Mouse (Mus musculus): ENCODE measurements around the gene Tada2b.

Tada2b gene

DNA sequence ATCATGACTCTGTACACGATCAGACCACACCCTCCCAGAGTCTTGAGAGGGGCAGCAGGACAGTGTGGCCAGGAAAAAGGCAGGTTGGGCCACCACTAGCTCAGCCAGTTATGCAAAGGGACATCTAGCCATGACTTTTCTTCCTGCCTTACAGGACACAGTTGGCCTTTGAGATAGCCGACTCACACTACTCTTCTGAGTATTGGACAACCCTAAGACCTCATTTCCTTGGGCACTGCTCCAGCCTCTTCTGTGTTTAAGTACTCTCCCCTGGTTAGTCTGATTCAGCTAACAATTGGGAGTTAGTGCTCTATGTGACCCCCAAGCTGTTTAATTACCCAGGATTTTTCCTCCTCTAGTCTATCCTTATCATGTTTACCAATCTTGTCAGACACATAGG lies 4.3 kb downstream of the Tada2b start:
- no peak for DNase-seq (ENCODE audit: low spot score)

DNA sequence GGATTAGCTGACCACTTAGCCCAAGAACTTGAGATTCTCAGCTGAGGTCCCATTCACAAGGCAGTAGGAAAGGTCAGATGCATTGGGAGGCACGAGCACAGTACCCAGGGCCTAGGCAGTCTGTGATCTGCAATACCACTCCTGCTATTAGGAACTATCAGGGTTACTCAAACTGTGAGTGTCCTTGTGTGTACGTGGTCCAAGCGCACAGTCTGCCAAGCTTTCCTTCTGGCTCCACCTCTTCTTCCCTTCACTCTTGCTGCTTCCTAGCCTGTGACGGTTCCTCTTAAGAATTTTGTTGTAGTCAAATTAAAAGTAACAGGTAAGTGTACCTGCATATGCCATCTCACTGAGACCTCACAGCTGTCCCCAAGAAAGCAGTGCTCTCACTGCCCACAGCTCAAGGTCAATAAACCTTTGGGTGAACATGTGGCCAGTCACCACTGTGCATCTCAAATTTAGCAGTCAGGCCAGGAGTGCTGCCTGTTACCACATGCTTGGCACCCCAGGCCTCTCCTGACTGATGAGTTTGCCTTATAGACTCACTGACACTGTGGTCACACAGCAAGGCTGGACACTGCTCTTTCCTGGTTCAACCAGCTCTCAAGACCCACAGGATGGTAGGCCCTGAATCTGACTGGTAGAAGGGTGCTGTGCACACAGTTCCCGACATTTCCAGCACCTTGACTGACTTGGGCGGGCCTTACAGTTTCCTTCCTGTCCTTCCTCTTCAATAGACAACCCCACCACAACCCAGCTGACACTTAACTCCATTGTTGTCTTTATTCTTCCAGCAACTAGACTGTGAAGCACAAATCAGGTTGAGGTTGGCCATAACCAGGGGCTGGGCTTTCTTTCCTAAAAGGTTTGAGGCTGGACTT lies 5.3 kb downstream of the Tada2b start:
- no peak for DNase-seq (ENCODE audit: low spot score)

DNA sequence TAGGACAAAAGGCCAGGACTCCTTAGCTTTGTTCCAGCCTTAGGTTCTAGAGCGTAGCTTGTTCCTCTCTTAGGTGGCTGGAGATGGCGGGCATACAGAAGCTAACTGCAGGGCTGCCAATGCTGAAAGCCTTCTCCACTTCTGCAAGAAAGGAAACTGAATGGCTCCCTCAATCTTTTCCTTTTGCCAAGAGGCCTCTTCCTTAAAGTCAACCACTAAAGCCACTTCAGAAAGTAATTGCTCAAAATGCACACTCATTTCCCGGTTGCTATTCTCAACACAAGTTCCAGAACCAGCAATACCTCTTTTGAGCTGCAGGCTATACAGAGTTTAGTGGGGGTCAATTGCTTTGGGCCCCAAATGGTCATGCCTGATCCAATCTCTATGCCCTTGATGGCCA lies 6.6 kb downstream of the Tada2b start:
- no peak for DNase-seq (ENCODE audit: low spot score)

DNA sequence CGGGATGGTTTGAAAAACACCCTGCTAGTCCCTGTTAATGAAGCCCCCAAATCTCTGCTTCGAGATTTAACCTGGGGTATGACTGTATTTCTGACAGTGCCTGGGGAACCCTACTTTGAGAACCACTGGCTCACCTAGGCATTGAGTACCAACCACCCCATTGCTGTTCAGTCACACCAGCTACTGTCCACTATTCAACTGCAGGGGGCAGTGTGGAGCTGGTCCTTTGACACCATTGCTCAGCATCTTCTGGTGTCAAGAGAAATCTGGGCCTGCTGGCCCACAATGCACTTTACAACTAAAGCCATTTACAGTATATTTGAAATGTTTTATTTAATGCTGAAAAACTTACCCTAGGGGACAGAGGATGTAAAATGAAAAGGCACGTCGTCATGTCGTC lies 9.8 kb downstream of the Tada2b start:
- no peak for DNase-seq (ENCODE audit: low spot score)

DNA sequence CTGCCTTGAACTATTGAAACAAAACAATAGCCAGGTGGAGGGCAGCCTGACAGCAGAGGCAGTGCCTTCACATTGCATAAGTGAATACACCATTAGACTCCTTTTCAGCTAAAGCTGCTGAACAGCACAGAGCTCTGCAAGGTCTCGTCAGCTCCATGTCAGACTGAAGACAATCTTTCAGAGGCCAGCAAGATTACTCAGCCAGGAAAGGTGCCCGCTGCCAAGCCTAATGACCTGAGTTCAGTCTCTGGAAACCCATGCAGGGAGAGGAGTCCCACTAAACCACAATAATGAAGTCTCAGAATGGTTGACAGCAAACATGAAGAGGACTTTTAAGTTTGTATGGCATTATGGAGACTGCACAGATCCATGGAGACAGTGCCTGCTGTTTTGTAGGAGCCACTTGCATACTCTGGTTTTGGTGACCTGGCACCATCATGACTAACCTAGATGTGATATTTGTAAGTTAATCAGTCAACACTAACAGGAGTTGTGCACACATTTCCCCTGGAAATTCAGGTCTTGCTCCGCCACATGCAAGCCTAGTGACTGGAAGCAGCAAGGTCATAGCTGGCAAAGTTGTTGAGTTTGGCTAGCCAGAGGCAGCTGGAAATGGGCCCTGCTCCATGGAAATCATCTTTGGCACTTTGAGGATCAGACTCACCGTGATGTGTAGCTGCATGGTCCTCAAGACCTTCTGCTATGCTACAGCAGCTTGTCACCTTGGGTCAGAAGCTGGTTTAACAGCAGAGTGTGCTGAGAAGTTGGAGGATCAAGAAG lies 11.0 kb downstream of the Tada2b start:
- no peak for DNase-seq (ENCODE audit: low spot score)

DNA sequence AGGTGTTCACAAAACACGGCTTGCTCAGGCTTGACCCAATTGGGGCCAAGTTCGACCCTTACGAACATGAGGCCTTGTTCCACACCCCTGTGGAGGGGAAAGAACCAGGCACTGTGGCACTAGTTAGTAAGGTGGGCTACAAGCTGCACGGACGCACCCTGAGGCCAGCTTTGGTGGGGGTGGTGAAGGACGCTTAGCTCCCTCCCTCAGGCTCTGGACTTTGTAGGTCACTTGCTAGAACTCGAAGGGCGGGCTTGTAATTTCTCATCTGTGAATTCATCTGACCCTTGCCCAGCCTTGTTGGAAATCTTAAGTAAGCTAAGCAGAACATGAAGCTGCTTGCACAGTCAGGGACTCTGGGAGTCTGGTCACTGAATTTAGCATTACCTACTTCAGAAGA lies 12.9 kb downstream of the Tada2b start:
- no peak for DNase-seq (ENCODE audit: low spot score)

DNA sequence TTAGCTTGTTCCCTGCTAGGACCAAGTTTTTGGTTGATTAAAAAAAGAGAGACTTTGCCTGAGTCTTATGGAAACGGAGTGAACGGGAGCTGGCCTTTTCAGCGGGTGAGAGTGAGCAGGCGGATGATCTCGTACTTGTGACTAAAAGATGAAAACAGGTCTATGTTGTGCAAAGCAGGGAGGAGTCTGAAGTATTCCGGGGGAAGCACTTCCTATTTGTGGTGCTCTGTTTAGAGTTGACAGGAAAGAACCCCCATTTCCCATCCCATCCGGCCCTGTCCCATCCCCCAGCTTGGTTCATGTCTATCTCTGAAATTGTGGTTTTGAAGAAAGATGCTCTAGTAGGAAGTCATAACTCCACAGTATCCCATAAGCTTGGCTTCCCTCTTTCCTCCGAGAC lies 18.2 kb downstream of the Tada2b start:
- no peak for DNase-seq (ENCODE audit: low spot score)

DNA sequence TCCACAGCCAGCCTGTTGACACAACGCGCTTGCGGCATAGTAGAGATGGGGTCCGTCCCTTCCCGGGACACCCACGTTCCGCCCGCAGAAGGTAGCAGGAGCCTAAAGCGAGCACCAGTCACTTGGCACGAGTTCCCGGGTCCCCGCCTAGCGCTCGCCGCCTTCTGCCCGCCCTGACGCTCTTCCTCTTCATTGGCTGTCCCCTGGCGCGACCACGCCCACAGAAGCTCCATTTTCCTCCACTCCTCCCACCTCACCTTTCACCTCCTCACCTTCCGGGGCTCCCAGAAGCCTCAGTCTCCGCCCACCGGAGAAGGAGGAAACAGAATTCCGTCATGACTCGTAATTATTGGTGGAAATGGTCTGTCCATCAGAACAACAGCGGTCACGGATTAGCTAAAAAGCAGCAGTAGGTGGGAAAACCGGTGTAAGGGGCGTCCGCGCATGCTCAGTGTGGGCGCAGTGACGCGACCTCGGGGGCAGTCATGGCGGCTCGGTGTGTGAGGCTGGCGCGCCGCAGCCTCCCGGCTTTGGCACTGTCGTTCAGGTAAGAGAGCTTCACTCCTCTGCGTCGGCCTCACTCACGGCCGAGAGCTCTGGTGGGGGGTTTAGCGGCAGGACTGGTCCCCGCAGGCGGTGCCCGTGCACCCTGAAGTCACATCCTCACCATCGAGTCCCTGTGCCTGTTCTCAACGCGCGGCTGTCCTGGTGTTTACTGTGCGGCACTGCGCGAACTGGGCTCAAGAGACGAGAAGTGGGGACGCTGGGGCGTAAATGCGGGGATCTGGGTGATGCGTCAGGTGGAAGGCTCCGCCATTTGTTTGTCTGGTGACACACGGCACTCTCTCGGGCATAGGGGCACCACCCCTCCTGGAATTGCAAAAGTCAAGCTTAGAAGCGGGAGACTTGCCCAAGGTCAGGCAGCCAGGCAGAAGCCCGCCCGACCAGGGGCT lies 19.1 kb downstream of the Tada2b start, which contains the start of gene Grpel1:
Grpel1 (plus strand) TSS at position 290 of the 953 bp plus-strand sequence.
- DNase-seq (ENCODE audit: low spot score): peak; percentile 100

DNA sequence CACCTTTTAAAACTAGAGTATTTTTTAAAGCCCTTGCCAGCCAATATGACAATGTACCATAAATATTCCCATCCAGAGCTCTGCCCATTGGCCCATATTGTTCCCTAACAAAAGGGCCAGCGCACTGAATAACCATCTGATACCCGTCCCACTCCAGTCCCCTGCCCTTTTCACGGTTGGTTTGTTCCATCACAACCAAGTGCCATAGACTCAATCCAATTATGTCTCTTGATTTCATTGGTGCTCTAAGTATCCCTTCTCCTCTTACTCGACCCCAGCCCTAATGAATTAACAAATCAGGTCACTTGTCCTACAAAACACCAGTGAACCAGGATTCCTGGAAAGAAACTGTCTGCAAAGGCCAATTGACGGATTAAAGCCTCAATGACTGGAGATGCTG lies 20.7 kb downstream of the Tada2b start:
- no peak for DNase-seq (ENCODE audit: low spot score)

DNA sequence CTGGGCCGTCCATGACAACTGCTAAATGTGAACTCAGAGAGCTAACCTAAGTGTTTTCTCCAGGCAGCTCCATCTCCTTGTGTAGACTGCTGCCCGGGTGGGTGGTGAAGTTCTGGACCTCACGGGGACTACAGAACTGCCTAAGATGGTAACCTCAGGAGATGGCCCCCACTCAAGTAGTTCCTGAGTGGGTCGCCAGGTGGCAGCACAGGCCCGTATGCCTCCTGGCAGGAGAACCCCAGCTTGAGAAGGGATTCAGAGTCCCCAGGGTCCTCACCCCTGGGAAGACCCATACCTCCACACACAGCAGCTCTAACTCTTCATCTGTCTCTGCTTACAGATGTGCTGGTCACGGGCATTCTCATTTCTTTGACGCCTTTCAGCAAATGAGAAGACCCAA lies 21.3 kb downstream of the Tada2b start:
- peak; percentile 27 for DNase-seq (ENCODE audit: low spot score)

DNA sequence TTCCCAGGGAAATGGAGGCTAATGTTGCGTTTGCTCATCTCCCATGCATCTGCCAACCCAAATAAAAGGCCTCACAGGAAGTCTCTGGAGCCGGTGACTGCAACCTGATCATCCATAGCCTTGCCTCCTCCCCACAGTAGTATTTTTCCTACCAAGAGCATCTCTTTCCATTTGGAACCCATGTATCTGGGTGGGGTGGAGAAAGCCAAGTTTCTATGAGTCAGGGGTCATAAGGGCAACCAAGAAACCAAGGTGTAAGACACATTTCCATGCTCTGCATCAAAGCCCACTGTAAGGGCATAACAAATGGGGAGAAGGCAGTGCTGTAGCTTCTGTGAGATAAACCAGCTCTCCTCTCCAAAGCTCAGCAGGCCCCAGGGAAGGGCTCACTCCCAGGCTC lies 22.9 kb downstream of the Tada2b start:
- DNase-seq (ENCODE audit: low spot score): no peak

DNA sequence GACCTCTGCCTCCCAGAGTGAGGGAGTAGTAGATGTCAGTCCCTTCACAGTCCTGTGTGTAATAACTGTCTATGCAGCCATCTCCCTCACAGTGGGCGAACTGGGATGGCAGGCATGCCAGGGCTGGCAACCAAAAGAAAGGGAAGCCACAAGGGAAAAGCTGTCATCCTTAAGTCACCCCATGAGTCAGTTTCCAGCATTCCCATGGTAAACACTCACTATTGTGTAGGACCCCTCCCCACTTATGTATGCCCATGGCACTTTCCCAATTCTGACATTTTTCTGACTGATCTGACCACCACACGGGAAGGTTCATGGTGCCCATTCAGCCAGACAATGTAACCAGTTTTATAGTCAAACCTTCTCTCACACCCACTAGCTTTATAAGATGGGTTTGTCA lies 23.4 kb downstream of the Tada2b start:
- no peak for DNase-seq (ENCODE audit: low spot score)

DNA sequence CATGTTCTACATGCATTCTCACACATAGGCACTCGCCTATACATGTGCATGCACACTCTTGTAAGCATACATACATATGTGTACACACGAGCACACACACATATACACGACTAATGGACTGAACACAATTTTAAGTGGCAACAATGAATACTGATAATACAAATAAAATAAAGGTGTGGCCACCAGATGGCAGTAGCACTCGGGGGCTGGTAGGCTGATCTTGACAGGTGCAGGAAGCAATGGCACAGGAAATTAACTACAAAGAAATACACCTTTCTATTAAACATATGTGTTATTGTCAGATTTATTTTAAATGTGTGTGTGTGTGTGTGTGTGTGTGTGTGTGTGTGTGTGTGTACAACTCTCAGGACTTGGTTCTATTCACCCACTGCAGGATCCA lies 25.2 kb downstream of the Tada2b start:
- DNase-seq (ENCODE audit: low spot score): no peak

DNA sequence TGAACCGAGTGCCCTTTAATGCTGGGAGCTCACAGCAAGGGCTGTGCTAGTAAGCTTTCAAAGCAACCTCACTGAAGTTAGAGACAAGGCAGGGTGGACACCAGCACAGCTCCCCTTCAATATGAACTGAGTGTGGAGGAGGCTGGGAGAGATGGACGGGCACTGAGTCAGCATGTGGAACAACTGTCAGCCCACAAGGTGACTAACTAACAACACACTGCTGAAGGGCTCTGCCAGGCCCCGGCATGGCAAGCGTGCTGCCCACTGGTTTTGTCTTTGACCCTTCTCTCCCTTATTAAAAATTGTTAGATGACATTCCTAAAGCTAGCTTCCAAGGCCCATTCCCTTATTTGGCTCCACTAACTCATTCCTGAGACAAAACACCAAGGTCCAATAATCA lies 26.4 kb downstream of the Tada2b start:
- DNase-seq (ENCODE audit: low spot score): no peak

DNA sequence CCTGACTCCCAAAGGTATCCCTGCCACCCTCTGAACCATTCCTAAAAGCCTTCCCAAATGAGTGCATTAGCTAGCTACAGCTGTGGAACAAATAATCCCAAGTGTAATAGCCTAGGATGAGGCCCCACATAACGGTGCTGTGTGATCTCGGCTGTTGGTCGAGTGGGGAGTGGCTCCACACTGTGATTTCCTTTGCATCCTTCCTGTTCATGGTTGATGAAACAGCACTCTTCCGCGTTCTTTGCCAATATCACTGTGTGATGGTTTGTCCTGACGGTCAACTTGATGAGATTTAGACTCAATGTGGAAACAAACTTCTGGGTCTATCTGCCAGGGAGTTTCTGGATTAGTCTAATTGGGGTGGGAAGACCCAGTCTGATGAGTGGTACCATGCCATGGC lies 31.3 kb downstream of the Tada2b start:
- no peak for DNase-seq (ENCODE audit: low spot score)

DNA sequence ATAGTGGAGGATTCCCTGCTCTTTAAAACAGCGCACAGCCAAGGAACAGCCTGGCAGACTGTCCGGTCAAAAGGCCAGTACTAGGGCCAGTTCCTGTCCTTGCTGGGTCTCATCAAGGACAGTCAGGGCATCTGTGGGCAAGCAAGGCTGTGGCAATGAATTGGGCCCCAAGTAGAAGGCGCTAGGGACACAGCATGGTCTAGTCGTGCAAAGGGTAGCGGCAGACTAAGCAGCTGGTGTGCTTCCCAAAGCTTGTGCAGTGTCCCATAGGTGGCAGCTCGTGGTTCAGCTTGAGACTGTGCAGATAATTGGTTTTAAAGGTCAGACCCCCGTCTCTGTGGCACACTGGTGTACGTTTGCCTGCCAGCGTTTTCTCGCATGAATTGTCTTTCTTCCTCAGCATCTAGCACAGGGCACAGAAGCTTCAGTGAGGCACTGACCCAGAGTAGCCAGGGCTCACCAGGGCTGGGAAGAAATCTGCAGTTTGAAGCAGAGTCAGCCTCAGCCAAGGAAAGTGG lies 32.2 kb downstream of the Tada2b start:
- no peak for DNase-seq (ENCODE audit: low spot score)

DNA sequence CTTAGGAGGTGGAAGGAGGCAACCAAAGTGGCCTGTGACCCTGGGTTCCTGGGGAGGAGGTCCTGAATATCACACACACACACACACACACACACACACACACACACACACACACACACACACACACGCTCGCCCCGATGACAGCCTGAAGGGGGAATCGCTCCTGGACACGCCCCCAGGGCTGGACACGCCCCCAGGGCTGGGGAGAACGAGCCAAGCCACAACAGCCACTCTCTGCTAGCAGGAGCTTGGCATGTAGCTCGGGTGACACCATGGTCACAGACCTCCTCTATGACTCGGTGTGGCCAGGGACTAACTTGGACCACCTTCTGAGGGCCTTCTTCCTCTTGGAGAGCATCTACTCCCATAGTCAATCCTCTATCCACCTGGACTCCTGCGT lies 33.0 kb downstream of the Tada2b start:
- DNase-seq (ENCODE audit: low spot score): no peak

DNA sequence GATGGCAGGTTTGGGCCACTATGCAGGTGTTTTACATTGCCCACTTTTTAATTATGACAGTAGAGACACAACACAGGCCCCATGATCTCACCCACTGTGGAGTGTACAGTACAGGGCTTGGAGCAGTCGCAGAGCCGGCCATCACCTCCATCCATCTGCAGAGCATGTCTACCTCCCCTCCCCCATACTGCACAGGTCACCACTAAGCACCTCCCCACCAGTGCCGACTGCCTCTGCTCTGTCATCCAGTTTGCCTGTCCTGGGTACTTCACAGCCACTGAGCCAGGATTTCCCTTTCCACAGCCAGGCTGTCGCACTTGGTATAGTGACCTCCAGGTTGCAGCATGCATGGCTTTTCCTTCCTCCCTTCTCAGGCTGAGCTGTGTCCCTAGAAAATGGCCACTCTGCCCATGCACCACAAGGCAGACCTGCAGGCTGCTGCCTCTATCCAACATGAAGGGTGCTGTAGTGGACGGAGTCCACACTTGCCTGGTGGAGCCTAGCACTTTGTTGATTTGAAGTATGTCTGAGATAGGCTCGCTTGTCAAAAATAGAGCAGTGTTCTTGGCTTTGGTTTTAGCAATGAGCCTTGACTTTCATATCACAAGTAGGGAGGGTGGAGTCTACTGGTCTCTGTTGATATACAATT lies 34.3 kb downstream of the Tada2b start:
- no peak for DNase-seq (ENCODE audit: low spot score)

DNA sequence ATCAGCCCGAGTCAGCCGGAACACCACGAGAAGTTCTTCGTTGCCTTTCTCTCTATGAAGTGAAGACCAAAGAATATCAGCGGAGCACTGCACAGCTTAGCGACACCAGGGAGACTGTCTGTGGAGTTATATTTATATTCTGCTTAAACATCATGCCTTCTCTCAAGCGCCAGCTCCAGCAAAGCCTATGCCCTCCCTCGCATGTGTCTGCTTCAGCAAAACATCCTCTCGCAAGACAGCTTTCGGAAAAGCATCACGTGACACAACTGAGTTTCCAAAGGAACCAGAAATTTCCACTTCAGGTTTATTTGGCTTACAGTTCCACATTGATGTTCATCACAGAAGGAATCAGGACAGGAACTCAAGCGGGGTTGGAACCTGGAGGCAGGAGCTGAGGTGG lies 36.2 kb downstream of the Tada2b start:
- DNase-seq (ENCODE audit: low spot score): no peak

DNA sequence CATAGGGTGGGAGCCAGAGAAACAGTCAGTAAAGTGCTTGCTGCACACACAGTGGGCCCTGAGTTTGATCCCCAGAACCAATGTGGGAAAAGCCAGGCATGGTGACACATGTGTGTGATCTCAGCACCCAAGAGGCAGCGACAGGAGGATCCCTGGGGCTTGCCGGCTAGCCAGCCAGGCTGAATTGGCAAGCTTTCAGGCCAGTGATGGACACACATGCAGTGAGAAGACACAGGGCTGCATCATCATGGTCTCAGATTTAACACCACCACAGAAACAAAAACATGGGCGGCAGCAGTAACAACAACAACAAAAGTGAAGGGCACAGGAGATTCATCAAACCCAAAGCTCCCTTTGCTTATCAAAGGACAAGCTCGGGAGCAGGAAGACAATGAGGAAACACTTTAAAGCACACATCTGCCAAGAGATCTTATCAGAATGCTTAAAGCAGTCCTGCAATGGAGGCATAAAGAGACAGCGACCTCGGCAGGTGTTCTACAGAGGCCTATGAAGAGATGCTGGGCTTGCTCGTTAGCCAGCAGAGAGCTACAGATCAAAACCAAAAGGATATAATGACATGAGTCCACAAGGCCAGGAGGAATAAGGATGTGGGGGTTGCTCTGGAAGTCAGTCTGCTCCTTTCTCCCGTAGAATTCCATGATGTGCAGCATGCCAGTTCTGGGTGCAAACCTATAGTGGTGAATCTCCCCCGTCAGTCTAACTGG lies 37.8 kb downstream of the Tada2b start:
- no peak for DNase-seq (ENCODE audit: low spot score)

DNA sequence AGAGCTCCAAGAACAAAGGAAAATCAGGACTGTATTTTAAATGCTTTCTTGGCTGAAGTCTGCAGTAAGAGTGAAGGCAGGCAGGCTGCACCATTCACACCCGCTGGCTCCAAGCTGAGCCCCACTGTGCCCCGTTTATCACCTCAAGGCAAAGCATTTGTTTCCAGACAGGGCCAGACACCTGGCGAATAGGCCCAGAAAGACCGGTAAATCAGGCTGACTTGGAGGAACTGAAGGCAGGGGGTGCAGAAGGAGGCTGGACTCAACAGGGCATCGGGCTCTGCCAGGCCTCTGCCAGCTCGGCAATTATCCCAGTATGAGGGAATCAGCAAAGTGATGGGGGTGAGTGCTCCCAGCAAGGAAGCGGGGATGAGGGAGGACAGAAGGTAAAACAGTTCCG lies 39.1 kb downstream of the Tada2b start:
- no peak for DNase-seq (ENCODE audit: low spot score)
